Mouse (Mus musculus) myocyte (in vitro differentiated cells): ENCODE measurements around the gene Mgll. TPM values are rescaled to one million over a fixed set of nuclear protein-coding genes. Genes with fewer than 3 reads are reported as not detected.
A peak's percentile ranks its signal among the peaks of the same experiment; 100 is the strongest.

Source experiments
- H3K27me3 ChIP-seq: one replicate; pipeline ENCODE4 v1.6.1; 2011; ENCODE audit not compliant: control insufficient read depth, insufficient read depth, insufficient read length
- H3K36me3 ChIP-seq: one replicate; pipeline ENCODE4 v1.6.1; 2011; ENCODE audit not compliant: control insufficient read depth, insufficient read depth
- H3K4me2 ChIP-seq: one replicate; pipeline ENCODE4 v1.6.1; 2011; ENCODE audit warnings: low read depth, control low read depth
- H3K4me3 ChIP-seq: one replicate; pipeline ENCODE4 v1.5.1; 2011; ENCODE audit warnings: mild to moderate bottlenecking, control low read depth, moderate library complexity
- H3K79me2 ChIP-seq: one replicate; pipeline ENCODE4 v1.6.1; 2011; ENCODE audit not compliant: control insufficient read depth, insufficient read depth
- H3ac ChIP-seq: one replicate; pipeline ENCODE4 v1.6.1; 2011; ENCODE audit not compliant: control insufficient read depth, insufficient read length
- CEBPB ChIP-seq: IDR thresholded peaks from 2 replicates; pipeline ENCODE4 v1.6.1; 2011; ENCODE audit warnings: mild to moderate bottlenecking, moderate library complexity; ENCODE audit not compliant: poor library complexity, insufficient read depth, severe bottlenecking
- E2F4 ChIP-seq: IDR thresholded peaks from one replicate; pipeline ENCODE4 v1.6.1; 2011; ENCODE audit warnings: mild to moderate bottlenecking, control low read depth, moderate library complexity; ENCODE audit not compliant: insufficient read depth
- MAX ChIP-seq: IDR thresholded peaks from one replicate; pipeline ENCODE4 v1.6.1; 2011; ENCODE audit warnings: low read depth, mild to moderate bottlenecking, control low read depth
- MYOD1 ChIP-seq, 3 experiments: IDR thresholded peaks; one replicate each; pipeline ENCODE4 v1.6.1; 2011; ENCODE audit warnings: control low read depth in 2 of 3, low read depth in 2 of 3, mild to moderate bottlenecking in 2 of 3, moderate library complexity in 1 of 3; ENCODE audit not compliant: insufficient read length in 2 of 3, control insufficient read depth in 1 of 3
- MYOG ChIP-seq, 3 experiments: IDR thresholded peaks; one replicate each; pipeline ENCODE4 v1.6.1; 2011; ENCODE audit warnings: control low read depth in 2 of 3, low read depth in 2 of 3, mild to moderate bottlenecking in 2 of 3; ENCODE audit not compliant: insufficient read length in 2 of 3, control insufficient read depth in 1 of 3, insufficient read depth in 1 of 3
- POLR2A ChIP-seq: IDR thresholded peaks from one replicate; pipeline ENCODE4 v1.6.1; 2011; ENCODE audit warnings: low read depth, mild to moderate bottlenecking, control low read depth, moderate library complexity; ENCODE audit not compliant: insufficient read length
- POLR2AphosphoS2 ChIP-seq: IDR thresholded peaks from one replicate; pipeline ENCODE4 v1.6.1; 2011; ENCODE audit warnings: low read depth, control low read depth; ENCODE audit not compliant: insufficient read length
- REST ChIP-seq: IDR thresholded peaks from one replicate; pipeline ENCODE4 v1.6.1; 2011; ENCODE audit warnings: mild to moderate bottlenecking, control low read depth, moderate library complexity; ENCODE audit not compliant: insufficient read depth, insufficient read length
- SRF ChIP-seq: IDR thresholded peaks from one replicate; pipeline ENCODE4 v1.6.1; 2011; ENCODE audit warnings: low read depth; ENCODE audit not compliant: control insufficient read depth, insufficient read length
- TCF12 ChIP-seq: IDR thresholded peaks from one replicate; pipeline ENCODE4 v1.6.1; 2011; ENCODE audit warnings: mild to moderate bottlenecking, control low read depth; ENCODE audit not compliant: poor library complexity, insufficient read depth, severe bottlenecking
- TCF3 ChIP-seq: IDR thresholded peaks from one replicate; pipeline ENCODE4 v1.6.1; 2011; ENCODE audit warnings: low read depth, control low read depth; ENCODE audit not compliant: insufficient read length
- USF1 ChIP-seq: IDR thresholded peaks from one replicate; pipeline ENCODE4 v1.6.1; 2011; ENCODE audit warnings: low read depth, mild to moderate bottlenecking, control low read depth, moderate library complexity
- polyA plus RNA-seq: library from polyadenylated mRNA; unstranded; fragments of >200 nt; fragmentation: generic; extraction: Trizol; gene quantifications from one replicate; pipeline ENCODE4 v1.2.1, GENCODE M21; 2012; ENCODE audit warnings: missing spikeins

The Mgll gene
- polyA plus RNA-seq, 1 experiment: 4.7 TPM

DNA sequence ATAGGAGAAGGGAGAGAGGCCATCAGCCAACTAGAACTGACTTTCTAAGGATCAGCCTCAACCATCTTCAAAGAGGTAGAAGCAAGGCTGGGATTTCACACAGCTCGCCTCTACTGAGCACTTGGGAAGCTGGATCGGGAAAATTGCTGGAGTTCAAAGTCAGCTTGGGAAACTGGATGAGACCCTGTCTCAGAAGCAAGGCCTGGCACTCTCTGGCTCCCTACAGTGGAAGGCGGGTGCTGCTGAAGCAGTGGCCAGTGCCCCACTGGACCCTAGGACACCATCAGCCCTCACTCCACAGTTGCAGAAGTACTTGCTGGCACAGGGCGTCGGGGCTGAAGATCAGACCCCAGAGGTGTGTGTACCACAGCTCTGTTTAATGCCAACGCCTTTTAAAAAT, 133.6 kb downstream of the Mgll start:
- TF ChIP-seq MYOG (IDR thresholded peaks at IDR 0.05; ENCODE audit: control insufficient read depth in 1 of 3, insufficient read depth in 1 of 3, insufficient read length in 2 of 3, low read depth in 2 of 3) (no peak), MYOD1 (IDR thresholded peaks at IDR 0.05; ENCODE audit: control insufficient read depth in 1 of 3, insufficient read length in 2 of 3, low read depth in 2 of 3) (no peak), SRF (no peak), USF1 (no peak), MAX (no peak), E2F4 (no peak), POLR2A (no peak), TCF12 (no peak), TCF3 (no peak), POLR2AphosphoS2 (no peak), CEBPB (no peak), REST (no peak)
- H3K4me2 ChIP-seq: peak overlapping the region; percentile 51

GRCm38 (mm10) chr6:88858341-88858740, 134.1 kb downstream of the Mgll start:
- Histone ChIP-seq H3ac (no peak overlapping the region), H3K4me3 (no peak overlapping the region)

More for the DNA sequence above, 133.6 kb downstream of the Mgll start:
- Histone ChIP-seq H3K79me2 (no peaks in the 10 kb centered on the region), H3K4me3 (no peak overlapping the region), H3ac (no peak overlapping the region), H3K27me3 (no peaks in the 10 kb centered on the region), H3K36me3 (no peaks in the 10 kb centered on the region)

DNA sequence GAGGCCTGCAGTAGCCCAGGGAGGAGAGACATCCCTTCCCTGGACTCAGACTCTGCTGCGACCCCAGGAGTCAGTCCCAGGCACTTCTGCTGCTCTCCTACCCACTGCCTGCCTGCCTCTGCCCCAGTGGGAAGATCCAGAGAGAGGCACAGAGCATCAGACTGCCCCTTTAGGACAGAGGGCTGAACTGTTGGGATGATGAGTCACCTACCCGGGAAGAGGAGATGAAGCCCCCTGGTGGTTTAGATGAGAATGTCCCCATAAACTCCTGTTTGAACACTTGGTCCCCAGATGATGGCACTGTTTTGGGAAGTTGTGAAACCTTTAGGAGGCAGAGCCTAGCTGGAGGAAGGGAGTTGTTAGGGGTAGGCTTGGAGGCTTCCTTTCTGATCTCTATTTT, 136.7 kb downstream of the Mgll start:
- no peak for TF ChIP-seq E2F4
- TF ChIP-seq TCF12: no peak
- TF ChIP-seq MYOG (IDR thresholded peaks at IDR 0.05; ENCODE audit: control insufficient read depth in 1 of 3, insufficient read depth in 1 of 3, insufficient read length in 2 of 3, low read depth in 2 of 3): no peak
- no peak for TF ChIP-seq CEBPB
- TF ChIP-seq TCF3: no peak
- no peak for TF ChIP-seq MAX
- TF ChIP-seq REST: no peak
- TF ChIP-seq USF1: no peak
- TF ChIP-seq POLR2AphosphoS2: no peak
- no peak for TF ChIP-seq MYOD1 (IDR thresholded peaks at IDR 0.05; ENCODE audit: control insufficient read depth in 1 of 3, insufficient read length in 2 of 3, low read depth in 2 of 3)
- TF ChIP-seq POLR2A: no peak
- TF ChIP-seq SRF: no peak
- Histone ChIP-seq H3K79me2 (no peaks in the 10 kb centered on the region), H3K4me3 (no peak overlapping the region), H3K27me3 (no peaks in the 10 kb centered on the region), H3K36me3 (no peaks in the 10 kb centered on the region), H3ac (no peak overlapping the region), H3K4me2 (no peak overlapping the region)

More at GRCm38 (mm10) chr6:88858341-88858740, 134.1 kb downstream of the Mgll start:
- peak overlapping the region; percentile 36 for H3K4me2 ChIP-seq
- H3K79me2 ChIP-seq: no peaks in the 10 kb centered on the region
- H3K36me3 ChIP-seq: no peaks in the 10 kb centered on the region
- H3K27me3 ChIP-seq: no peaks in the 10 kb centered on the region
- TF ChIP-seq POLR2A (no peak), CEBPB (no peak), MAX (no peak), TCF12 (no peak), MYOD1 (IDR thresholded peaks at IDR 0.05; ENCODE audit: control insufficient read depth in 1 of 3, insufficient read length in 2 of 3, low read depth in 2 of 3) (peak in 2 of 3 experiments; percentile 58 to 72), TCF3 (no peak), USF1 (no peak), REST (no peak), E2F4 (no peak), SRF (peak; percentile 20), MYOG (IDR thresholded peaks at IDR 0.05; ENCODE audit: control insufficient read depth in 1 of 3, insufficient read depth in 1 of 3, insufficient read length in 2 of 3, low read depth in 2 of 3) (peak; percentile 51 to 79 (median 68)), POLR2AphosphoS2 (no peak)

GRCm38 (mm10) chr6:88865704-88866103, 141.5 kb downstream of the Mgll start:
- TF ChIP-seq USF1 (no peak), E2F4 (no peak), MYOD1 (IDR thresholded peaks at IDR 0.05; ENCODE audit: control insufficient read depth in 1 of 3, insufficient read length in 2 of 3, low read depth in 2 of 3) (no peak), REST (no peak), TCF12 (no peak), CEBPB (no peak)
- Histone ChIP-seq H3K36me3 (no peaks in the 10 kb centered on the region), H3K27me3 (no peaks in the 10 kb centered on the region), H3K79me2 (no peaks in the 10 kb centered on the region), H3K4me3 (no peak overlapping the region), H3K4me2 (no peak overlapping the region), H3ac (no peak overlapping the region)

DNA sequence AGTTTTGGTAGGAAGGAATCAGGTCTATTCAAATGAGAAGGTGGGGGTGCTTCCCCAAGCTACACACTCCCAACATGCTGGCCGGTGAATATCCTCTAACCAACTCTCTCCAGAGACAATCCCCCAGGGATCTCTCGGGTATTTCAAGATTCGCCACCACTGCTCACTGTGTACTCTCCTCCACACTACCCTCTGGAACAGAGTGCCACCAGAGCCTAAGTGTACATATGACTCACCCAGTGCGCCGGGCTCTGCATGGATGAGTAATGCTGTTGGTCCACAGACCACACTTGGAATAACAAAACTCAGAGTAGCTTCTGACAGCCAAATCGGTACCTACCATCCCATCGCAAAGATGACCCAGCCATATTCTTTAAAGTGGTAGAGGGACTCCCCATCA, 145.2 kb downstream of the Mgll start:
- H3K27me3 ChIP-seq: peaks cover 10% of the 10 kb centered on the region

More for the DNA sequence above, 145.2 kb downstream of the Mgll start:
- Histone ChIP-seq H3K4me2 (peak overlapping the region; percentile 59), H3K4me3 (no peak overlapping the region), H3K79me2 (no peaks in the 10 kb centered on the region), H3ac (no peak overlapping the region), H3K36me3 (no peaks in the 10 kb centered on the region)
- no peak for TF ChIP-seq MYOD1 (IDR thresholded peaks at IDR 0.05; ENCODE audit: control insufficient read depth in 1 of 3, insufficient read length in 2 of 3, low read depth in 2 of 3)
- TF ChIP-seq MAX: no peak
- TF ChIP-seq POLR2A: no peak
- no peak for TF ChIP-seq USF1
- no peak for TF ChIP-seq MYOG (IDR thresholded peaks at IDR 0.05; ENCODE audit: control insufficient read depth in 1 of 3, insufficient read depth in 1 of 3, insufficient read length in 2 of 3, low read depth in 2 of 3)
- TF ChIP-seq POLR2AphosphoS2: no peak
- no peak for TF ChIP-seq CEBPB
- TF ChIP-seq E2F4: no peak
- no peak for TF ChIP-seq TCF3
- TF ChIP-seq SRF: no peak
- TF ChIP-seq TCF12: no peak
- no peak for TF ChIP-seq REST
